Mouse (Mus musculus) lung, postnatal 0 days (tissue): ENCODE data around the gene Cdc6. TPM values are rescaled to one million over a fixed set of nuclear protein-coding genes. Genes with fewer than 3 reads are reported as not detected.

ENCODE experiments used
- ATAC-seq: fragments of 200-750 bp; cut with Nextera tagmentation; 2 replicates; pipeline ENCODE4 v1.8.0; 2017; ENCODE audit warnings: moderate library complexity
- DNase-seq: peaks from one replicate; pipeline ENCODE4 v3.0.0-alpha.2; 2016; ENCODE audit warnings: low spot score
- H3K27ac ChIP-seq: fragments of 300-500 bp; sonication (generic); 2 replicates; pipeline ENCODE4 v1.5.1; 2014; ENCODE audit warnings: antibody characterized with exemption, mild to moderate bottlenecking, low read length, mixed read lengths
- H3K27me3 ChIP-seq: fragments of 300-500 bp; sonication (generic); replicated peaks from 2 replicates; pipeline ENCODE4 v1.6.1; 2014; ENCODE audit warnings: low read length, mixed read lengths; ENCODE audit not compliant: insufficient read depth
- H3K36me3 ChIP-seq: fragments of 300-500 bp; sonication (generic); 2 replicates; pipeline ENCODE4 v1.6.1; 2014; ENCODE audit warnings: low read length, mixed read lengths; ENCODE audit not compliant: insufficient read depth
- H3K4me1 ChIP-seq: fragments of 300-500 bp; sonication (generic); 2 replicates; pipeline ENCODE4 v1.6.1; 2014; ENCODE audit warnings: antibody characterized with exemption, low read depth, low read length, mixed read lengths; ENCODE audit not compliant: insufficient read depth
- H3K4me2 ChIP-seq: fragments of 300-500 bp; sonication (generic); replicated peaks from 2 replicates; pipeline ENCODE4 v1.6.1; 2014; ENCODE audit warnings: low read depth, mild to moderate bottlenecking, low read length, moderate library complexity, mixed read lengths
- H3K4me3 ChIP-seq: fragments of 300-500 bp; sonication (generic); 2 replicates; pipeline ENCODE4 v1.5.1; 2014; ENCODE audit warnings: low read depth, low read length
- H3K9ac ChIP-seq: fragments of 300-500 bp; sonication (generic); replicated peaks from 2 replicates; pipeline ENCODE4 v1.6.1; 2014; ENCODE audit warnings: low read depth, mild to moderate bottlenecking
- H3K9me3 ChIP-seq: fragments of 300-500 bp; sonication (generic); 2 replicates; pipeline ENCODE4 v1.6.1; 2016; ENCODE audit warnings: low read length, mixed read lengths
- CTCF ChIP-seq: IDR thresholded peaks from 2 replicates; pipeline ENCODE4 v1.5.1; 2016; ENCODE audit warnings: antibody characterized with exemption, mild to moderate bottlenecking
- EP300 ChIP-seq: IDR thresholded peaks from 2 replicates; pipeline ENCODE4 v1.6.1; 2016; ENCODE audit warnings: antibody characterized with exemption, mild to moderate bottlenecking, control low read depth
- WGBS: fragments of 180-500 bp; shearing (Covaris S2); extraction: QIAGEN DNeasy Blood & Tissue Kit; methylation state at CpG from one replicate; pipeline ENCODE4 v1.1.7; 2014; 5-methylcytosine and 5-hydroxymethylcytosine counted together
- polyA plus RNA-seq: library from polyadenylated mRNA; unstranded; fragments of >200 nt; fragmentation: Nextera tagmentation; extraction: Ambion mirVana; gene quantifications from 2 replicates; pipeline ENCODE4 v1.2.1, GENCODE M21; 2015

The Cdc6 gene
- polyA plus RNA-seq, 1 experiment from 2014 or later, result 2.6 TPM

DNA sequence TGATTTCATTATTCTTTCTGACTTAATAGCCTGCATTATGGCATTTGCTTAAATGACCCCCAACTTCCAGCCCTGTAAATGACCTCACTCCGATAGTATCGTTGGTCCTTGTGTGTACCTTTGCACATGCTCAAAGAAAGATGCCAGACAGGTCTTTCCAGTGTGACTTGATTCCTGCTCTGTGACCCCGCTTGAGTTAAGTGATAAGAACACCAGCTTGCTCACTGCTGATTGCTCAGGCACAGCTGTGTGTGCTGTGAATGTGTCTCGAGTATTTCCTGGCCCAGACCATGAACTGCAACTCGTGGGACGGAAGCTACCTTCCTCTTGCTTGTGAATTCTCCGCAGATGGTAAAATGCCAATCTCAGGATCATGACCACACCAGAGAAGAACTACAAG lies 2.6 kb upstream of the Cdc6 start:
- 0 out of 2 replicates have a peak, but pooled peaks cover 6% of the 10 kb centered on the region for H3K4me1 ChIP-seq
- WGBS, result 39% methylated on average over 7 of the region's 7 CpGs
- no peak overlapping the region for H3K4me2 ChIP-seq
- peak overlapping the region; percentile 80 for H3K27ac ChIP-seq
- H3K36me3 ChIP-seq, result peaks cover 5% of the 10 kb centered on the region; the same call in 1 of the 2 replicates
- TF ChIP-seq EP300, result peak; percentile 87
- TF ChIP-seq CTCF, result no peak
- no peak overlapping the region for H3K9ac ChIP-seq
- H3K4me3 ChIP-seq, result no peak overlapping the region
- H3K27me3 ChIP-seq, result no peaks in the 10 kb centered on the region
- DNase-seq (peak; percentile 91), ATAC-seq (peak; percentile 63)
- no peaks in the 10 kb centered on the region for H3K9me3 ChIP-seq

DNA sequence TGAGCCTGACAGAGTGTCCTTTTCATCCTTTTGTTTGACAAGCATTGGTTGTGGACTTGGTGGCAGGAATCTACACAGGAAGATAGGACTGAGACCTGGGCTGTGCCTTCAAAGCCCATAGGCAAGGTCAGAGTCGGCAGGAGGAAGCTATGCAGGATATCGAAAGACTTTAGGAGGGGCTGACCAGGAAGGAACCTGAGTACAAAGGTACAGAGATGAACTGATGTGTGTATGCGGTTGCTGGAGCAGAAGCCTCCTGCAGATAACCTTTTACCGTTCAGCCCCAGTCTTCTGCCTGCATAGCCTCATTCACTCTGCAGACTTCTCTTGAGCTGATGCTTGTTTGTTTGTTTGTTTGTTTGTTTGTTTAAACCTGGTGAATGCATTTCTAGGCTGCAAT lies 2.0 kb upstream of the Cdc6 start:
- TF ChIP-seq CTCF (no peak), EP300 (no peak)
- Histone ChIP-seq H3K9me3 (no peaks in the 10 kb centered on the region), H3K36me3 (no peaks in the 10 kb centered on the region), H3K27ac (peak overlapping the region; percentile 62), H3K4me3 (no peak overlapping the region), H3K27me3 (no peaks in the 10 kb centered on the region), H3K4me2 (no peak overlapping the region), H3K9ac (no peak overlapping the region), H3K4me1 (0 out of 2 replicates have a peak, but pooled peaks cover 6% of the 10 kb centered on the region)
- no peak for DNase-seq
- WGBS, result 26% methylated on average over 4 of the region's 4 CpGs
- ATAC-seq, result no peak

DNA sequence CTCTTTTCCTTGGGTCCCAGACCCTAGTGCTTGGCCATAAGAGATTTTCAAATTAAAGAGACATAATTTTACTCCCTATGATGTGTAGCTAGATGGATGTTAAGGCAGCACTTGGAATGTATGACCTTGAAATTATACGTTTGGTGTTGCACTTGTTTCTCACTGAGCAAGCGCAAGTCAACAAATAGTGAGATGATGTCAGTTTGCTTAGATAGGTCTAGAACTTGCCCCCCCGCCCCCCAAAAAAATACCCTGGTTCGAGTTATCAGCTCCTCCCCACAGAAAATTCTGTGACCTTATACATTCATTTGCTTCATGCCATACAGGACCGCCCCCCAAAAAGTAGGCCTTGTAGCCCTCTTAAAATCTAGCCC lies 551 bp upstream of the Cdc6 start:
- no peak overlapping the region for H3K9ac ChIP-seq

DNA sequence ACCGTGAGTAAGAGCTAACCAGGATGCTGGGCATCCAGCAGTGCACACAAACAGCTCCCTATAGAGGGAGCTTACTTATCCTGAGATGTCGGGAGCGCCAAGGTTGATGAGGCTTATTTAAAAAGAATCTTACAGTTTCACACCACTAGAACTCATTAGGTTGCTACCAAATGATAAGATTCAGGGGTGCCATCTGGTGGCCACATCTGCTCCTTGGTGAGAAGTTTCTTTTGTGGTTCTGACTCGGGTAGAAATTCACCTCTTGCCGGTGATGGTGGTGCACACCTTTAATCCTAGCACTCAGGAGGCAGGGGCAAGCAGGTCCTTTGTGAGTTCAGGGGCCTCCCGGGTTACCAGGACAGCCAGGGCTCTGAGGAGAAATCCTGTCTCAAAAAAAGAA lies 2.1 kb downstream of the Cdc6 start:
- ATAC-seq (no peak), DNase-seq (peak; percentile 83)
- Histone ChIP-seq H3K9me3 (no peaks in the 10 kb centered on the region), H3K4me3 (no peak overlapping the region), H3K27me3 (no peaks in the 10 kb centered on the region), H3K27ac (no peak overlapping the region), H3K36me3 (no peaks in the 10 kb centered on the region), H3K4me2 (no peak overlapping the region), H3K9ac (no peak overlapping the region), H3K4me1 (no peaks in the 10 kb centered on the region)
- 25% methylated on average over 6 of the region's 6 CpGs for WGBS
- TF ChIP-seq CTCF (peak; percentile 80), EP300 (no peak)

More for the DNA sequence above, 551 bp upstream of the Cdc6 start:
- Histone ChIP-seq H3K36me3 (no peaks in the 10 kb centered on the region), H3K9me3 (no peaks in the 10 kb centered on the region), H3K27ac (peak overlapping the region; percentile 51), H3K27me3 (no peaks in the 10 kb centered on the region), H3K4me1 (0 out of 2 replicates have a peak, but pooled peaks cover 6% of the 10 kb centered on the region), H3K4me3 (peak overlapping the region; percentile 44; the same call in 1 of the 2 replicates), H3K4me2 (peak overlapping the region; percentile 87)
- TF ChIP-seq EP300, result peak; percentile 1; the same call in 1 of the 2 replicates
- no peak for TF ChIP-seq CTCF
- DNase-seq (no peak), ATAC-seq (no peak)
- 52% methylated on average over 5 of the region's 5 CpGs for WGBS

DNA sequence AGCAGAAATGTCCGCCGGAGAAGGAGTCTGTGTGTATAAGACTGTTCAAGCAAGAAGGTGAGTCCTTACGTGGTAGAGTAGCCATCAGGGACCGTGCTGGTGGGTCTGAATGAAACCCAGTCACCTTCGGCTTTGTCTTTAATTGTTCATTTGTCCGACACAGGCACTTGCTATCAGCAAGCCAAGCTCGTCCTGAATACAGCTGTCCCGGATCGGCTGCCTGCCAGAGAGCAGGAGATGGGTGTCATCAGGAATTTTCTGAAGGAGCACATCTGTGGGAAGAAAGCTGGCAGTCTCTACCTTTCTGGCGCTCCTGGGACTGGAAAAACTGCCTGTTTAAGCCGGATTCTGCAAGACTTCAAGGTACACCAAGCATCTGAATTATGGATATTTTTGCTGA lies 2.8 kb downstream of the Cdc6 start:
- H3K9me3 ChIP-seq, result no peaks in the 10 kb centered on the region
- no peak for DNase-seq
- H3K36me3 ChIP-seq, result no peaks in the 10 kb centered on the region
- 73% methylated on average over 11 of the region's 11 CpGs for WGBS
- no peaks in the 10 kb centered on the region for H3K27me3 ChIP-seq
- H3K4me3 ChIP-seq, result no peak overlapping the region
- no peak overlapping the region for H3K27ac ChIP-seq
- no peak overlapping the region for H3K9ac ChIP-seq
- no peaks in the 10 kb centered on the region for H3K4me1 ChIP-seq
- TF ChIP-seq EP300, result no peak
- TF ChIP-seq CTCF, result no peak
- H3K4me2 ChIP-seq, result no peak overlapping the region
- ATAC-seq, result no peak

DNA sequence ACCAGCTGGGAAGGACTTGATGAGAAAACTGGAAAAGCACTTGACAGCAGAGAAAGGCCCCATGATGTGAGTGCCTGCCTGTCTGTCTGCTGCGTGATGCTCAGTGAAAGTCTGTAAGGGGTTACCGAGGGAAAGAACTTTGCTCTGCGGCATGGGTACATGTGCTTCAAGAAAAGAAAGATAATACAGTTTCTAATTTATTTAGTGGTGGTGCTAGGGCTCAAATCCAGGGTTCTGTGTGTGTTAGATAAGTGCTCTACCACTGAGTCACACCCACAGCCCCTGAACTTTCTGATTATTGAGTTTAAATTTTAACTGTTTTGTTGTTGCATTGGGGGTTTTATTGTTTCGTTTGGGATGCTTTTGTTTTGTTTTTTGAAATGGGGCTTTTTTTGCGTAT lies 3.9 kb downstream of the Cdc6 start:
- Histone ChIP-seq H3K9ac (no peak overlapping the region), H3K36me3 (no peaks in the 10 kb centered on the region), H3K27me3 (no peaks in the 10 kb centered on the region), H3K4me2 (no peak overlapping the region), H3K4me1 (no peaks in the 10 kb centered on the region), H3K9me3 (no peaks in the 10 kb centered on the region), H3K4me3 (no peak overlapping the region), H3K27ac (no peak overlapping the region)
- no peak for DNase-seq
- WGBS, result 84% methylated on average over 5 of the region's 5 CpGs
- no peak for TF ChIP-seq CTCF
- ATAC-seq, result no peak

DNA sequence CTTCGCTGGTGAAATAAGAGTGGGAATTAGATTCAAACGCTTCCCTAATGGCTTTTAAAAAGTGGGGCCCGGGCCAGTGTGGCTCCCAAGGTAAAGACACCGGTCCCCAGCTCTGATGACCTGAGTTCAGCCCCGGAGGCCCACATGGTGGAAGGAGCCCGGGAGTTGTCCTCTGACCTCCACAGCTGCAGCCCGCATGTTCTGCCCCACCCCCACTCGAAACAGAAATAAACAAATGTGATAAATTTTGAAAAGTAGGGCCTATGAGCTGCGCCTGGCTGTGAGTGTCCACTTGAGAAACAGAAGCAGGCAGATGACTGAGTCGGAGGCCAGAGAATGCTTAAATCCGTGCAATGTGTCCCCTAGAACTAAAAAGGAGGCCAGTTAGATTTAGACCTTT lies 6.6 kb downstream of the Cdc6 start:
- Histone ChIP-seq H3K4me2 (no peak overlapping the region), H3K27ac (no peak overlapping the region), H3K27me3 (no peaks in the 10 kb centered on the region), H3K9me3 (no peaks in the 10 kb centered on the region), H3K9ac (no peak overlapping the region), H3K36me3 (no peaks in the 10 kb centered on the region), H3K4me1 (no peaks in the 10 kb centered on the region), H3K4me3 (no peak overlapping the region)
- ATAC-seq (peak; percentile 13; the same call in 1 of the 2 replicates), DNase-seq (no peak)
- no peak for TF ChIP-seq CTCF
- TF ChIP-seq EP300, result no peak
- WGBS, result 41% methylated on average over 11 of the region's 11 CpGs
